Mouse (Mus musculus): Measurements from ENCODE around the gene Prss46.

- TF ChIP-seq CTCF (conservative IDR thresholded peaks at IDR 0.05; ENCODE audit: insufficient read depth, insufficient read length, low read depth, low read length) = no peak
- TF ChIP-seq POLR2A (IDR thresholded peaks at IDR 0.05; ENCODE audit: low read depth, low read length) = no peak
These were observed 44.6 kb downstream of the Prss46 start for GRCm38 (mm10) chr9:110888935-110889334.

Data from kidney, adult 2 months (tissue).